ENCODE assay signal across 8 mouse cellular contexts in genomic region chr5:20676193-20676871, GRCm38 (mm10).
DNase-seq lines count a peak whose midpoint lies in the region; ATAC-seq lines count a peak whose summit lies in the region.

No protein-coding gene starts in this region.

- H3K4me2 ChIP-seq in hindbrain, embryonic 16.5 days (ENCODE audit: low read length), result no peak overlapping the region

- no peak overlapping the region for H3K4me3 ChIP-seq in hindbrain, embryonic 16.5 days (ENCODE audit: low read length)

- no peaks in the 10 kb centered on the region for H3K27me3 ChIP-seq in hindbrain, embryonic 16.5 days (replicated peaks; ENCODE audit: control insufficient read depth, insufficient read depth, low read length)

- peak; percentile 21 to 73 for DNase-seq in left cerebral cortex, postnatal 25 days (ENCODE audit: low spot score in 2 of 2)
- DNase-seq in left cerebral cortex, postnatal 4 days, result no peak
- DNase-seq in embryo, embryonic 10 days (ENCODE audit: low spot score), result peak; percentile 74
- peak; percentile 32 for DNase-seq in right cerebral cortex, postnatal 25 days
- DNase-seq in lung, postnatal 14 days, result no peak
- DNase-seq in thymus, postnatal 25 days, result no peak

- peak overlapping the region; percentile 67 for H3K27ac ChIP-seq in hindbrain, embryonic 16.5 days (ENCODE audit: low read depth, low read length)

- peak; percentile 80 for ATAC-seq in hindbrain, embryonic 16.5 days
- no peak for ATAC-seq in megakaryocyte progenitor cell, adult 5-6 weeks (replicated peaks; ENCODE audit: poor library complexity)

- H3K4me1 ChIP-seq in hindbrain, embryonic 16.5 days (ENCODE audit: control insufficient read depth, insufficient read depth, low read depth, low read length), result peaks cover 7% of the 10 kb centered on the region

- H3K36me3 ChIP-seq in hindbrain, embryonic 16.5 days (ENCODE audit: control insufficient read depth, insufficient read depth, low read length), result no peaks in the 10 kb centered on the region

- 14% methylated on average over 7 of the region's 7 CpGs for WGBS in hindbrain, embryonic 16.5 days

- no peaks in the 10 kb centered on the region for H3K9me3 ChIP-seq in hindbrain, embryonic 16.5 days (ENCODE audit: control insufficient read depth, low read length)

- intact Hi-C loops in left cerebral cortex, postnatal 25 days (cut with DNase I), result no loop called here
- intact Hi-C loops in left cerebral cortex, postnatal 4 days (cut with DNase I), result no loop called here

- H3K9ac ChIP-seq in hindbrain, embryonic 16.5 days (ENCODE audit: low read depth, low read length), result no peak overlapping the region

Comparison
In these comparisons a context has a peak if more than half of its experiments do, and no peak if none do; other contexts are left out.
1. DNase-seq: peak in left cerebral cortex, postnatal 25 days (2 of 2), embryo, embryonic 10 days (single experiment) and right cerebral cortex, postnatal 25 days (single experiment); none in left cerebral cortex, postnatal 4 days (single experiment), lung, postnatal 14 days (single experiment) and thymus, postnatal 25 days (single experiment).